In the genomic region with DNA sequence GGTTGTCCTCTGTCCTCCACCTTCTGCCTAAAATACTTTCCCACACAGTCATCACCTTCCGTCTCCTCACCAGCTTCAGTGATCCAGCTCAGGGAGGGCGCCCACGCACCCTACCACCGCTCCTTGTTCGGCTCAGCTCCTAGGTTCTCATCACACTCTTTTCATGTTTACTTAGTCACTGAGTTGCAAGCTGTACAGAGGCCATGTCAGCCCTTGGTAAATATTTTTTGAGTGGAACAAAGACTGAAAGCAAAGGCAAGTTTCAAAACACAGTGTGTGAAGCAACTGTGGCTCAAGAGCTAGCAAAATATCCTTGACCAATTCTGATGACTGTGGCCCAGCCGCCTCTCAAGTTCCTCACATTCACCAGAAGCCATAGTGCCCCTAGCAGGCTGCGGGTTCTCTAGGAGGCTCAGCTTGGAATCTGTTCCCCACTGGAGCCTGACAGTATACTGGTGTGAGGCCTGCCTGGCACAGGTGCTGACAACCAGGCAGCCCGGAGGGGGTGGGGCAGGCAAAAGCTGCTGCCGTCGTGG, we compare ENCODE assay signal across 19 mouse cellular contexts. TPM values are rescaled to one million over a fixed set of nuclear protein-coding genes. Genes with fewer than 3 reads are reported as not detected.
A peak's percentile ranks its signal among the peaks of the same experiment; 100 is the strongest.
DNase-seq lines count a peak whose midpoint lies in the region; ATAC-seq and TF ChIP-seq lines count a peak whose summit lies in the region.
"Had no signal": no experiment of that assay in that cellular context is flagged by ENCODE, and none has a peak within 500 bp of the region (broad histone marks: within the 10 kb centered on the region; RNA-seq: fewer than 3 reads in every experiment).

No protein-coding gene starts in this region.

- no peaks in the 10 kb centered on the region for H3K27me3 ChIP-seq in heart, embryonic 13.5 days (replicated peaks)
- no peaks in the 10 kb centered on the region; the same call in 1 of the 2 replicates for H3K27me3 ChIP-seq in liver, embryonic 14.5 days (ENCODE audit: control insufficient read depth, insufficient read depth, low read length)
- no peaks in the 10 kb centered on the region for H3K27me3 ChIP-seq in neural tube, embryonic 15.5 days (replicated peaks)
- H3K27me3 ChIP-seq: limb, embryonic 15.5 days; midbrain, embryonic 15.5 days; neural tube, embryonic 12.5 days had no signal

- no peak for DNase-seq in heart, postnatal 10 days
- no peak for DNase-seq in liver, embryonic 14.5 days (ENCODE audit: low read depth in 3 of 3, low spot score in 3 of 3)
- peak; percentile 89 for DNase-seq in lung, postnatal 25 days (ENCODE audit: low spot score)
- no peak for DNase-seq in spleen, postnatal 10 days (ENCODE audit: low spot score in 2 of 2)
- DNase-seq: adrenal gland, postnatal 10 days; cerebellum, adult 11 months; gastrocnemius, postnatal 10 days; right cerebral cortex, adult 18-20 months; thymus, postnatal 25 days had no signal

- no peak for ATAC-seq in heart, embryonic 13.5 days (ENCODE audit: extremely low read depth, insufficient number of reproducible peaks, low FRiP score, low TSS enrichment)
- ATAC-seq in erythroblast, adult 5-6 weeks (replicated peaks; ENCODE audit: low FRiP score, poor library complexity, severe bottlenecking) = peak; percentile 14; the same call in 1 of the 2 replicates
- peak; percentile 11 for ATAC-seq in liver, embryonic 14.5 days (ENCODE audit: insufficient read depth)
- ATAC-seq in neural tube, embryonic 15.5 days (ENCODE audit: low FRiP score) = no peak
- no peak for ATAC-seq in inflammation-experienced regulatory T-cells, adult 6 months
- ATAC-seq: midbrain, embryonic 15.5 days had no signal

- H3K36me3 ChIP-seq in heart, embryonic 13.5 days = no peaks in the 10 kb centered on the region
- no peaks in the 10 kb centered on the region for H3K36me3 ChIP-seq in liver, embryonic 14.5 days (replicated peaks; ENCODE audit: control insufficient read depth, insufficient read depth, low read depth)
- H3K36me3 ChIP-seq in neural tube, embryonic 15.5 days = no peaks in the 10 kb centered on the region
- H3K36me3 ChIP-seq: limb, embryonic 15.5 days; midbrain, embryonic 15.5 days; neural tube, embryonic 12.5 days had no signal

- H3K4me3 ChIP-seq in heart, embryonic 13.5 days = no peak overlapping the region
- no peak overlapping the region for H3K4me3 ChIP-seq in liver, embryonic 14.5 days (ENCODE audit: insufficient read depth in 1 of 2, low read depth in 2 of 2, low read length in 2 of 2)
- no peak overlapping the region for H3K4me3 ChIP-seq in neural tube, embryonic 15.5 days (replicated peaks)
- H3K4me3 ChIP-seq: limb, embryonic 15.5 days; midbrain, embryonic 15.5 days; neural tube, embryonic 12.5 days had no signal

- H3K9me3 ChIP-seq in heart, embryonic 13.5 days = no peaks in the 10 kb centered on the region
- H3K9me3 ChIP-seq in liver, embryonic 14.5 days (ENCODE audit: control insufficient read depth, low read length) = no peaks in the 10 kb centered on the region
- no peaks in the 10 kb centered on the region for H3K9me3 ChIP-seq in neural tube, embryonic 15.5 days (replicated peaks)
- H3K9me3 ChIP-seq: limb, embryonic 15.5 days; midbrain, embryonic 15.5 days; neural tube, embryonic 12.5 days had no signal

- peaks cover 35% of the 10 kb centered on the region for H3K4me1 ChIP-seq in heart, embryonic 13.5 days
- H3K4me1 ChIP-seq in liver, embryonic 14.5 days (replicated peaks; ENCODE audit: control insufficient read depth in 2 of 2, insufficient read depth in 2 of 2, low read length in 1 of 2) = peaks cover 29 to 39% of the 10 kb centered on the region in 2 experiments
- no peaks in the 10 kb centered on the region for H3K4me1 ChIP-seq in neural tube, embryonic 15.5 days
- H3K4me1 ChIP-seq: limb, embryonic 15.5 days; midbrain, embryonic 15.5 days; neural tube, embryonic 12.5 days had no signal

- no peak overlapping the region for H3K4me2 ChIP-seq in heart, embryonic 13.5 days
- H3K4me2 ChIP-seq in liver, embryonic 14.5 days (ENCODE audit: low read depth) = peak overlapping the region; percentile 67; the same call in 1 of the 2 replicates
- H3K4me2 ChIP-seq in neural tube, embryonic 15.5 days = no peak overlapping the region
- H3K4me2 ChIP-seq: hindbrain, embryonic 14.5 days; limb, embryonic 15.5 days; midbrain, embryonic 15.5 days; neural tube, embryonic 12.5 days had no signal

- intact Hi-C loops in heart, postnatal 10 days (cut with DNase I) = no loop called here

- TF ChIP-seq CTCF in liver, embryonic 14.5 days (IDR thresholded peaks at IDR 0.05; ENCODE audit: low read depth) = no peak

- TF ChIP-seq EP300 in liver, embryonic 14.5 days (IDR thresholded peaks at IDR 0.05; ENCODE audit: low read depth) = no peak

- H3K27ac ChIP-seq in heart, embryonic 13.5 days (replicated peaks) = peak overlapping the region; percentile 30
- peak overlapping the region; percentile 73 for H3K27ac ChIP-seq in liver, embryonic 14.5 days
- H3K27ac ChIP-seq in neural tube, embryonic 15.5 days (replicated peaks) = no peak overlapping the region
- H3K27ac ChIP-seq: hindbrain, embryonic 14.5 days; kidney, postnatal 0 days; limb, embryonic 15.5 days; midbrain, embryonic 15.5 days; neural tube, embryonic 12.5 days had no signal

- WGBS in heart, embryonic 13.5 days = 61% methylated on average over 10 of the region's 10 CpGs
- WGBS in liver, embryonic 14.5 days (ENCODE audit: insufficient replicate concordance) = 74% methylated on average over 10 of the region's 10 CpGs
- WGBS in neural tube, embryonic 15.5 days = 88% methylated on average over 10 of the region's 10 CpGs

- no peak overlapping the region for H3K9ac ChIP-seq in heart, embryonic 13.5 days
- no peak overlapping the region; the same call in 1 of the 2 replicates for H3K9ac ChIP-seq in liver, embryonic 14.5 days (replicated peaks)
- H3K9ac ChIP-seq in neural tube, embryonic 15.5 days (replicated peaks) = no peak overlapping the region
- H3K9ac ChIP-seq: hindbrain, embryonic 14.5 days; limb, embryonic 15.5 days; midbrain, embryonic 15.5 days; neural tube, embryonic 12.5 days had no signal

RNA-seq across cellular contexts. Expression of a gene that starts 32.2 kb away (rescaled TPM):
- polyA plus RNA-seq in heart, embryonic 13.5 days (2015; fragmentation: Nextera tagmentation; extraction: Ambion mirVana) = 0.17 and 1.1 TPM in 2 replicates
- not detected for total RNA-seq in heart, postnatal 10 days (2021)
- not detected in 2 replicates for total RNA-seq in erythroblast, adult 5-6 weeks (2015; ENCODE audit: low replicate concordance)
- 1.6 TPM in 1 of 2 replicates, not detected in the other for total RNA-seq in erythroblast, adult 5-6 weeks (2017; ENCODE audit: low replicate concordance)
- polyA plus RNA-seq in liver, embryonic 14.5 days (2012; rRNA removed) = not detected in 2 replicates
- not detected in 2 replicates for polyA plus RNA-seq in liver, embryonic 14.5 days (2014; fragmentation: Nextera tagmentation; extraction: Ambion mirVana)
- polyA plus RNA-seq in neural tube, embryonic 15.5 days (2015; fragmentation: Nextera tagmentation; extraction: Ambion mirVana) = 0.13 and 0.40 TPM in 2 replicates
- polyA plus RNA-seq in inflammation-experienced regulatory T-cells, adult 6 months (2017; shearing (Covaris generic)) = not detected
- total RNA-seq: gastrocnemius, postnatal 10 days had no signal
- polyA plus RNA-seq: cortical plate, adult 2 months; kidney, postnatal 0 days; limb, embryonic 15.5 days; neural tube, embryonic 12.5 days had no signal

RNA-seq across cellular contexts. Expression of a gene that starts 36.9 kb away (rescaled TPM):
- 13.3 and 13.7 TPM in 2 replicates for polyA plus RNA-seq in heart, embryonic 13.5 days (2015; fragmentation: Nextera tagmentation; extraction: Ambion mirVana)
- 1 to 10 TPM; 8.6 TPM for total RNA-seq in heart, postnatal 10 days (2021)
- not detected in 2 replicates for total RNA-seq in erythroblast, adult 5-6 weeks (2015; ENCODE audit: low replicate concordance)
- total RNA-seq in erythroblast, adult 5-6 weeks (2017; ENCODE audit: low replicate concordance) = not detected in 2 replicates
- 0.40 and 0.48 TPM in 2 replicates for polyA plus RNA-seq in liver, embryonic 14.5 days (2012; rRNA removed)
- 0.29 and 0.53 TPM in 2 replicates for polyA plus RNA-seq in liver, embryonic 14.5 days (2014; fragmentation: Nextera tagmentation; extraction: Ambion mirVana)
- 3.1 and 5.1 TPM in 2 replicates for polyA plus RNA-seq in neural tube, embryonic 15.5 days (2015; fragmentation: Nextera tagmentation; extraction: Ambion mirVana)
- polyA plus RNA-seq in inflammation-experienced regulatory T-cells, adult 6 months (2017; shearing (Covaris generic)) = not detected

Comparison
In these comparisons a context has a peak if more than half of its experiments do, and no peak if none do; other contexts are left out.
1. ATAC-seq: peak in erythroblast, adult 5-6 weeks (single experiment) and liver, embryonic 14.5 days (single experiment); none in heart, embryonic 13.5 days (single experiment), neural tube, embryonic 15.5 days (single experiment) and inflammation-experienced regulatory T-cells, adult 6 months (single experiment).